Mouse (Mus musculus): ENCODE data around the gene Fbxo10. TPM values are rescaled to one million over a fixed set of nuclear protein-coding genes. Genes with fewer than 3 reads are reported as not detected.
"Not testable (repeated sequence)": the region's sequence is repeated elsewhere in the genome, so short reads cannot be mapped to it uniquely, and the experiment has no call there.

Gene Fbxo10
- polyA plus RNA-seq, 1 experiment from 2014 or later: 18.1 TPM

DNA sequence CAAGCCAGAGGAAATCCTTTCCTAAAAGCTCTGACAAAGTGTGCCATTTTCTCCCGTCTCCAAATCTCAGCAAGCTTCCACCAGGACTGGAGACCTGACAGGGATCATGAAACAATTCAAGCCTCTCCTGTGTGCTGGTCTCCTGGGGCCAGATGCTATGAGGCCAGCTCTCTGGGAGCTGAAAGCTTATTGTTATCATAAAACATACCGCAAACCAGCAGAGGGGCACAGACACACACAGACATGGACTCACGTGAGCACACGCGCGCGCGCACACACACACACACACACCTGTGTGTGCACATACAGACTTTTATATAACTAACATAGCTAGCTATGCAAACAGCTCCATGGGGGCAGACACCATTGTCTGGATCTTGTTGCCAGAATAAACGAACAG, 1.5 kb downstream of the Fbxo10 start:
- no peaks in the 10 kb centered on the region for H3K9me3 ChIP-seq (replicated peaks)
- H3K9ac ChIP-seq: peak overlapping the region; percentile 33; the same call in 1 of the 2 replicates
- H3K4me3 ChIP-seq: peak overlapping the region; percentile 98
- peak overlapping the region; percentile 91 for H3K4me2 ChIP-seq
- H3K27ac ChIP-seq: peak overlapping the region; percentile 89
- no peaks in the 10 kb centered on the region for H3K27me3 ChIP-seq
- no peak for ATAC-seq (replicated peaks; ENCODE audit: insufficient number of reproducible peaks, insufficient read depth, low FRiP score, low read depth)
- WGBS: 65% methylated on average over 9 of the region's 9 CpGs
- H3K4me1 ChIP-seq (replicated peaks): peaks cover 22% of the 10 kb centered on the region
- H3K36me3 ChIP-seq: peaks cover 4% of the 10 kb centered on the region; the same call in 1 of the 2 replicates

DNA sequence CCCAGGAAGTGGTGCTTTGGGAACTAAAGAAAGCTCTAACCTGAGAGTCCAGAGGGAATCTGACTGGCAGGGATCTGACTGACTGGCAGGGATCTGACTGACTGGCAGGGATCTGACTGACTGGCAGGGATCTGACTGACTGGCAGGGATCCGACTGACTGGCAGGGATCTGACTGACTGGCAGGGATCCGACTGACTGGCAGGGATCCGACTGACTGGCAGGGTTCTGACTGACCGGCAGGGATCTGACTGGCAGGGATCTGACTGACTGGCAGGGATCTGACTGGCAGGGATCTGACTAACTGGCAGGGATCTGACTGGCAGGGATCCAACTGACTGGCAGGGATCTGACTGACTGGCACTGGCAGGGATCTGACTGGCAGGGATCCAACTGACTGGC, 3.4 kb downstream of the Fbxo10 start:
- not testable (repeated sequence) for H3K9me3 ChIP-seq (replicated peaks); H3K36me3 ChIP-seq; H3K9ac ChIP-seq; ATAC-seq (replicated peaks; ENCODE audit: insufficient number of reproducible peaks, insufficient read depth, low FRiP score, low read depth); H3K27me3 ChIP-seq; H3K27ac ChIP-seq; H3K4me2 ChIP-seq; H3K4me3 ChIP-seq
- H3K4me1 ChIP-seq (replicated peaks): peaks cover 22% of the 10 kb centered on the region
- 90% methylated on average over 4 of the region's 4 CpGs for WGBS

DNA sequence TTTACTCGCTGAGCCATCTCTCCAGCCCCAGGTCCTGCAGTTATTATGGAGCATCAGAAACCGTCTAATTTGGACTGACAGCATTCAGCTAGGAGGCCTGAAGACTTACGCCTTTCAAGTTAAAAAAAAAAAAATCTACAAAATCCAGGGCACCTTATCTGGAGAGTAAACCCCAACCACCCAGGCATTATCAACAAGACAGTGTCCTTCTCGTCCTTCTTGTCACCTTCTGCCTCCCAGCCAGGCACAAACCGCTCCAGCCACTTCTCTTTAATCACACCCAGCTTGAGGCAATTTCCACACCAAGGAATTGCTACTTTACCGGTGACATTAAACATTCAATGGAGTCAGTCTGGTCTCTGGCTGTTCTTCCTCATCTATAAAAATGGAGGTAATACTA, 10.9 kb downstream of the Fbxo10 start:
- Histone ChIP-seq H3K36me3 (0 out of 2 replicates have a peak, but pooled peaks cover 4% of the 10 kb centered on the region), H3K9me3 (replicated peaks) (no peaks in the 10 kb centered on the region), H3K27me3 (no peaks in the 10 kb centered on the region), H3K9ac (no peak overlapping the region), H3K27ac (no peak overlapping the region), H3K4me1 (replicated peaks) (peaks cover 11% of the 10 kb centered on the region), H3K4me2 (no peak overlapping the region), H3K4me3 (no peak overlapping the region)
- WGBS: 63% methylated on average over 6 of the region's 6 CpGs
- ATAC-seq (replicated peaks; ENCODE audit: insufficient number of reproducible peaks, insufficient read depth, low FRiP score, low read depth): no peak

DNA sequence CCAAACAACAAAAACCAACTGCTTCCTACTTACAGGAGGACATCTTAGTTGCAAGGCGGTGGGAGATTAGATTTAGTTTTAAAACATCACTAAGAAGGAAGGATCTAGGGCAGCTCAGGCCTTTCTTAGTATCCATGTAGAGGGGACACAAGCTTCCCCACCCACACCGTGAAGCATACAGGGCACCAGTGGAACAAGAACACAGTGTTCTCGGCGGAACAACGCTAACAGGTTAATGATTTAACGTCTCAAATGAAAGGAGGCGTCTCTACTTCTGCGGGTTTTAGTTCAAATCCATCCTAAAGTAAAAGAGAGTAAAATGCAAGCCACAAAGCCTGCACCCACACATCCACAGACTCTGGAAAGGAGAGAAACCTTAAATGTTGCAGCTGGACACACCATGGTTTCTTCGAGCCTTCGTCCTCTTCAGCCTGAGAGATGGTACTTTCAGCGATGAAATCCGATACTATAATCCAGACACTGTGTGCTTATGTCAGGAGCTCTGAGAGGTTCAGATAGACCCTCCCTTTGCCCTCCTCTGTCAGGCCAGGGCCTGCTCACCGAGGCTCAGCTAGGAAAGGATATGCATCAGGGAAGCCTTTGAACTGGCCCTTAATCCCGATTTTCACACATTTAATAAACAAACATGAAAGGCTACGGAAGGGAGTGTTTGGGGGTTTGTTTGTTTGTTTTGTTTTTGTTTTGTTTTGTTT, 12.0 kb downstream of the Fbxo10 start:
- Histone ChIP-seq H3K36me3 (0 out of 2 replicates have a peak, but pooled peaks cover 3% of the 10 kb centered on the region), H3K4me2 (no peak overlapping the region), H3K27me3 (no peaks in the 10 kb centered on the region), H3K9ac (no peak overlapping the region), H3K4me3 (no peak overlapping the region), H3K9me3 (replicated peaks) (no peaks in the 10 kb centered on the region), H3K27ac (no peak overlapping the region), H3K4me1 (replicated peaks) (peaks cover 11% of the 10 kb centered on the region)
- 72% methylated on average over 15 of the region's 15 CpGs for WGBS
- no peak for ATAC-seq (replicated peaks; ENCODE audit: insufficient number of reproducible peaks, insufficient read depth, low FRiP score, low read depth)

- no peak overlapping the region for H3K4me3 ChIP-seq
- 82% methylated on average over 4 of the region's 4 CpGs for WGBS
- no peak for ATAC-seq (replicated peaks; ENCODE audit: insufficient number of reproducible peaks, insufficient read depth, low FRiP score, low read depth)
- no peaks in the 10 kb centered on the region for H3K9me3 ChIP-seq (replicated peaks)
- 0 out of 2 replicates have a peak, but pooled peaks cover 3% of the 10 kb centered on the region for H3K36me3 ChIP-seq
- H3K27me3 ChIP-seq: no peaks in the 10 kb centered on the region
- H3K27ac ChIP-seq: no peak overlapping the region
- H3K4me1 ChIP-seq (replicated peaks): peaks cover 11% of the 10 kb centered on the region; the same call in 1 of the 2 replicates
- no peak overlapping the region for H3K4me2 ChIP-seq
- no peak overlapping the region for H3K9ac ChIP-seq
Measured at GRCm38 (mm10) chr4:45067742-45068141, 16.7 kb downstream of the Fbxo10 start.

DNA sequence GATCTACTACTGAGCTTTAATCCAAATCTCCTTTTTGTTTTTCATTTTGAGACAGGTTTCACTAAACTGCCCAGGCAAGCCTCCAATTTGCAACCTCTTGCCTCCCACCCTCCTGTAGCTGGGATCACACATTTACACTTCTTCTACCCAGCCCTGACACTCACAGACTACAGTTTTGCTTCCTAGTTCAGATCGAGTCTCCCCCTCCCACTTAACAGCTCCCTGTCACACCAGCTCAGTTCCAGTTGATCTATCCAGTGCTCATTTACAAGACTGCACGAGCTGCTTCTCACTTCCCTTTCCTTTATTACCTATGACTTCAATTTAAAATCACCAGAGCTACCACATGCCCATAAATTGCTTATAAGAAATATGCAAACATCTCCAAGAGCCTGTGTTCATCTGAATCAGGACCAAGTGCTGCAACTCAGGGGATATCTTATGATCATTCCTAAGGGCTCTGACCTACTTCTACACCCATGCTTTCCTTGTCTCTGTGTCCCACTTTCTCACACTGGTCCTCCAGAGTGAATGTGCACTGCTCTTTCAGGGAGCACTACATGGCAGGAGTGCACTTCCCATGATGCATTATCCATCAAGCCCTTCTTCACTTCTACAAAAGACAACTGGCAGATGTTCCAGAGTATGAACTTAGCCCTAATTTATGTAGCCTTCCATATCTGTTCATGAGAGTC, 18.2 kb downstream of the Fbxo10 start:
- Histone ChIP-seq H3K36me3 (peaks cover 13% of the 10 kb centered on the region), H3K4me3 (no peak overlapping the region), H3K9me3 (replicated peaks) (no peaks in the 10 kb centered on the region), H3K27ac (no peak overlapping the region), H3K4me2 (no peak overlapping the region), H3K27me3 (no peaks in the 10 kb centered on the region), H3K4me1 (replicated peaks) (peaks cover 11% of the 10 kb centered on the region; the same call in 1 of the 2 replicates), H3K9ac (no peak overlapping the region)
- ATAC-seq (replicated peaks; ENCODE audit: insufficient number of reproducible peaks, insufficient read depth, low FRiP score, low read depth): no peak
- 42% methylated on average over 2 of the region's 2 CpGs for WGBS

DNA sequence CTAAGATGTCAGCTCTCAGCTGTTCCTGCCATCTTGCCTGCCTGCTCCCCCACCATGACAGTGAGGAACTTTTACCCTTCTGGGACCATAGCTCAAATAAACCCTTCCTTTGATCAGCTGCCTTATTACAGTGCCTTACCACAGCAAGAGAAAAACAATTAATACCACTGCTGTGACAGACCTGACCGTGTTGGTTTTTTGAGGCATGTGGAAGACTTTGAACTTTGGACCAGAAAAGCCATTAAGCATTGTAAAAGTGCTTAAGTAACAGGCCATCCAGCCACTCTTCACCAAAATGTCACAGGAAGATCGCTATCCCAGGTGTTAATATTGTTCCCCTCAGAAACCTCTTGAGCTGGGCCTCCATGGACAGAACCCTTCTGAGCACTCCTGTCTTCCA, 19.8 kb downstream of the Fbxo10 start:
- peaks cover 28% of the 10 kb centered on the region for H3K36me3 ChIP-seq
- no peak overlapping the region for H3K4me2 ChIP-seq
- H3K27ac ChIP-seq: no peak overlapping the region
- no peaks in the 10 kb centered on the region for H3K27me3 ChIP-seq
- no peak for ATAC-seq (replicated peaks; ENCODE audit: insufficient number of reproducible peaks, insufficient read depth, low FRiP score, low read depth)
- peaks cover 8% of the 10 kb centered on the region; the same call in 1 of the 2 replicates for H3K4me1 ChIP-seq (replicated peaks)
- H3K9me3 ChIP-seq (replicated peaks): no peaks in the 10 kb centered on the region
- 95% methylated on average over 2 of the region's 2 CpGs for WGBS
- H3K4me3 ChIP-seq: no peak overlapping the region
- H3K9ac ChIP-seq: no peak overlapping the region

- not testable (repeated sequence) for H3K4me3 ChIP-seq; H3K4me1 ChIP-seq (replicated peaks); H3K27ac ChIP-seq; ATAC-seq (replicated peaks; ENCODE audit: insufficient number of reproducible peaks, insufficient read depth, low FRiP score, low read depth); H3K9me3 ChIP-seq (replicated peaks); H3K4me2 ChIP-seq; H3K9ac ChIP-seq; H3K27me3 ChIP-seq
- 81% methylated on average over 1 of the region's 1 CpGs for WGBS
- H3K36me3 ChIP-seq: peaks cover 35% of the 10 kb centered on the region
Measured at GRCm38 (mm10) chr4:45063836-45064235, 20.6 kb downstream of the Fbxo10 start.

DNA sequence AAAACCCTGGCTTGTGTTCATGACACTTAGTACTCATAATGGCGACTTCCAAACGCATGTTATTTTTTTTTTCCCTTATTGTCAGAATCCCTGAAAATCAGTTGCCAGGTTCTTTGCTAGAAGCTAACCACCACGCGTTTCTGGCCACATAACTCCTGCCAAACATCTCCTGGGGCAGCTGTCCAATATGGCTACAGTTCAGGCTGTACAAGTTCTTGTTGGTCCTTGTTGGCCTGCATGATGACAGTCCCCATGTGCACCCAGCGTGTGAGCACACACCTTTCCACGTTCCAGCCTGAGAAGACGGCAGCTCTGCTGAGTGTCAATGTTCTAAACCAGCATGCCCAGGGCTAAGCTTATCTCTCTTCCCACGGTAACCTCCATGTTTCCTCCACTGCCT, 29.0 kb downstream of the Fbxo10 start:
- Histone ChIP-seq H3K4me3 (no peak overlapping the region), H3K4me1 (replicated peaks) (peaks cover 16% of the 10 kb centered on the region), H3K9ac (no peak overlapping the region), H3K27me3 (no peaks in the 10 kb centered on the region), H3K9me3 (replicated peaks) (no peaks in the 10 kb centered on the region), H3K4me2 (no peak overlapping the region), H3K27ac (peak overlapping the region; percentile 43), H3K36me3 (peaks cover 38% of the 10 kb centered on the region)
- 64% methylated on average over 8 of the region's 8 CpGs for WGBS
- no peak for ATAC-seq (replicated peaks; ENCODE audit: insufficient number of reproducible peaks, insufficient read depth, low FRiP score, low read depth)

GRCm38 (mm10) chr4:45054862-45055261, 29.5 kb downstream of the Fbxo10 start:
- Histone ChIP-seq H3K9me3 (replicated peaks) (no peaks in the 10 kb centered on the region), H3K27me3 (no peaks in the 10 kb centered on the region), H3K4me3 (no peak overlapping the region), H3K4me2 (no peak overlapping the region), H3K9ac (no peak overlapping the region), H3K4me1 (replicated peaks) (peaks cover 19% of the 10 kb centered on the region), H3K27ac (peak overlapping the region; percentile 24), H3K36me3 (peaks cover 32% of the 10 kb centered on the region)
- 0 out of 2 replicates have a peak, but pooled peaks have one; percentile 25 for ATAC-seq (replicated peaks; ENCODE audit: insufficient number of reproducible peaks, insufficient read depth, low FRiP score, low read depth)
- WGBS: 50% methylated on average over 3 of the region's 3 CpGs

GRCm38 (mm10) chr4:45047956-45048355, 36.4 kb downstream of the Fbxo10 start:
- no peak overlapping the region for H3K9ac ChIP-seq
- H3K4me1 ChIP-seq (replicated peaks): peaks cover 25% of the 10 kb centered on the region
- no peaks in the 10 kb centered on the region for H3K9me3 ChIP-seq (replicated peaks)
- 0 out of 2 replicates have a peak overlapping the region, but pooled peaks have one; percentile 91 for H3K27ac ChIP-seq
- no peak for ATAC-seq (replicated peaks; ENCODE audit: insufficient number of reproducible peaks, insufficient read depth, low FRiP score, low read depth)
- H3K4me2 ChIP-seq: no peak overlapping the region
- WGBS: 81% methylated on average over 9 of the region's 9 CpGs
- no peaks in the 10 kb centered on the region for H3K27me3 ChIP-seq
- no peak overlapping the region for H3K4me3 ChIP-seq
- peaks cover 20% of the 10 kb centered on the region; the same call in 1 of the 2 replicates for H3K36me3 ChIP-seq
